Mouse (Mus musculus): ENCODE measurements around the gene Mtmr12.

- TF ChIP-seq CTCF (IDR thresholded peaks at IDR 0.05; ENCODE audit: borderline replicate concordance, insufficient read depth, low read depth, low read length) (no peak), POLR2A (IDR thresholded peaks at IDR 0.05; ENCODE audit: borderline replicate concordance, insufficient read depth, low read length) (no peak)
Measured at GRCm38 (mm10) chr15:12230243-12230935, 25.6 kb downstream of the Mtmr12 start.
